Mouse (Mus musculus): ENCODE data around the gene Dlgap1. TPM values are rescaled to one million over a fixed set of nuclear protein-coding genes. Genes with fewer than 3 reads are reported as not detected.
A peak's percentile ranks its signal among the peaks of the same experiment; 100 is the strongest.

Dlgap1 gene
- polyA plus RNA-seq, 1 experiment from 2014 or later, result 0.50 TPM

DNA sequence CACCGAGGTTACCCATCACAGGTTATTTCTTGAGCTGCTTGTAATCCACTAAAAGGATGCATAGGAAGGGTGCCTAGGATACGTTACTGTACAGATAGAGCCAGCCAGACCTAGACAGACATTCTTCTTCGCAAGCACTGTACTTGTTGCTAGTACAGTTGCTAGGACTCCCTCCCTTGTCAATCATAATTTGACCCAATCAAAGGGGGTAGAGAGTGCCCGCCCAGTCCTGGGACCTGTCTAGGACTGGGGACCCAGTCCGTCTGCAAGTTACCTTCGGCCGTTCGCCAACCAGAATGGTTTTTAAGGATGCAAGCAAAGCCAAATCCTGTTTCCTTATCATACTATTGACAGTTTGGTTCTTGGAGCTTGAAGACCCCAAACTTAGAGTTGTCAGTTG lies 895.2 kb downstream of the Dlgap1 start:
- no peak overlapping the region for H3K9ac ChIP-seq
- no peak for ATAC-seq (replicated peaks; ENCODE audit: insufficient number of reproducible peaks, insufficient read depth, low FRiP score, low read depth)
- no peaks in the 10 kb centered on the region for H3K36me3 ChIP-seq
- H3K4me1 ChIP-seq (replicated peaks), result no peaks in the 10 kb centered on the region
- no peaks in the 10 kb centered on the region for H3K9me3 ChIP-seq (replicated peaks)
- no peak overlapping the region for H3K4me3 ChIP-seq
- 90% methylated on average over 8 of the region's 8 CpGs for WGBS
- no peak overlapping the region for H3K27ac ChIP-seq
- H3K27me3 ChIP-seq, result no peaks in the 10 kb centered on the region
- no peak overlapping the region for H3K4me2 ChIP-seq

DNA sequence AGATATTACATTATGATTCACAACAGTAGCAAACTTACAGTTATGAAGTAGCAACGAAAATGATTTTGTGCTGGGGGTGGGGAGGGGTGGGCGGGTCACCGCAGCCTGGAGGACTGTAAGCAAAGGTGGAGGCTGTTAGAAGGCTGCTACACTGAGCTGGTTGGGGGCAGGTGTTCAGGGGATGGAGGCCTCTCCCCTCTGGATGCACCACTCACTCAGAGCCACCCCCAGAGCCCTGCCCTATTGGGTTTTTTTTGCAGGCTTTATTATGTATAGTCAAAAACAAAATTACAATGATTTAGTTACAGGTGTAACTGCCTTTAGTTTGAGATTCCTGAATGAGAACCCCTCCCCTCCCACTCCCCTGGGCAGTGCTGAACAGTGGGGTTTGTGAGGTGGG lies 895.8 kb downstream of the Dlgap1 start:
- no peak overlapping the region for H3K9ac ChIP-seq
- 78% methylated on average over 3 of the region's 3 CpGs for WGBS
- no peak overlapping the region for H3K27ac ChIP-seq
- no peak for ATAC-seq (replicated peaks; ENCODE audit: insufficient number of reproducible peaks, insufficient read depth, low FRiP score, low read depth)
- no peaks in the 10 kb centered on the region for H3K4me1 ChIP-seq (replicated peaks)
- no peaks in the 10 kb centered on the region for H3K27me3 ChIP-seq
- H3K9me3 ChIP-seq (replicated peaks), result no peaks in the 10 kb centered on the region
- no peaks in the 10 kb centered on the region for H3K36me3 ChIP-seq
- no peak overlapping the region for H3K4me2 ChIP-seq
- no peak overlapping the region for H3K4me3 ChIP-seq

GRCm38 (mm10) chr17:70865060-70865604 lies 896.3 kb downstream of the Dlgap1 start:
- WGBS, result 69% methylated on average over 10 of the region's 10 CpGs
- no peaks in the 10 kb centered on the region for H3K9me3 ChIP-seq (replicated peaks)
- no peak overlapping the region for H3K4me2 ChIP-seq
- H3K9ac ChIP-seq, result no peak overlapping the region
- H3K27me3 ChIP-seq, result no peaks in the 10 kb centered on the region
- no peaks in the 10 kb centered on the region for H3K4me1 ChIP-seq (replicated peaks)
- H3K36me3 ChIP-seq, result no peaks in the 10 kb centered on the region
- no peak overlapping the region for H3K27ac ChIP-seq
- ATAC-seq (replicated peaks; ENCODE audit: insufficient number of reproducible peaks, insufficient read depth, low FRiP score, low read depth), result no peak
- no peak overlapping the region for H3K4me3 ChIP-seq

- no peaks in the 10 kb centered on the region for H3K27me3 ChIP-seq
- no peak overlapping the region for H3K4me2 ChIP-seq
- H3K4me3 ChIP-seq, result no peak overlapping the region
- no peak overlapping the region for H3K9ac ChIP-seq
- no peaks in the 10 kb centered on the region for H3K4me1 ChIP-seq (replicated peaks)
- 79% methylated on average over 5 of the region's 5 CpGs for WGBS
- H3K9me3 ChIP-seq (replicated peaks), result no peaks in the 10 kb centered on the region
- ATAC-seq (replicated peaks; ENCODE audit: insufficient number of reproducible peaks, insufficient read depth, low FRiP score, low read depth), result no peak
- no peaks in the 10 kb centered on the region for H3K36me3 ChIP-seq
- no peak overlapping the region for H3K27ac ChIP-seq
Measured at GRCm38 (mm10) chr17:70866029-70866428, 897.2 kb downstream of the Dlgap1 start.

- Histone ChIP-seq H3K4me1 (replicated peaks) (no peaks in the 10 kb centered on the region), H3K27ac (no peak overlapping the region), H3K36me3 (no peaks in the 10 kb centered on the region), H3K27me3 (no peaks in the 10 kb centered on the region), H3K4me2 (no peak overlapping the region), H3K4me3 (no peak overlapping the region), H3K9ac (no peak overlapping the region), H3K9me3 (replicated peaks) (no peaks in the 10 kb centered on the region)
- no peak for ATAC-seq (replicated peaks; ENCODE audit: insufficient number of reproducible peaks, insufficient read depth, low FRiP score, low read depth)
- WGBS, result 83% methylated on average over 6 of the region's 6 CpGs
Measured at GRCm38 (mm10) chr17:70866538-70867114, 897.8 kb downstream of the Dlgap1 start.

- Histone ChIP-seq H3K9ac (no peak overlapping the region), H3K9me3 (replicated peaks) (no peaks in the 10 kb centered on the region), H3K4me1 (replicated peaks) (peaks cover 7% of the 10 kb centered on the region), H3K27me3 (no peaks in the 10 kb centered on the region), H3K36me3 (no peaks in the 10 kb centered on the region), H3K4me3 (no peak overlapping the region), H3K27ac (no peak overlapping the region), H3K4me2 (no peak overlapping the region)
- 72% methylated on average over 5 of the region's 5 CpGs for WGBS
- no peak for ATAC-seq (replicated peaks; ENCODE audit: insufficient number of reproducible peaks, insufficient read depth, low FRiP score, low read depth)
Measured at GRCm38 (mm10) chr17:70868577-70869229, 899.8 kb downstream of the Dlgap1 start.

DNA sequence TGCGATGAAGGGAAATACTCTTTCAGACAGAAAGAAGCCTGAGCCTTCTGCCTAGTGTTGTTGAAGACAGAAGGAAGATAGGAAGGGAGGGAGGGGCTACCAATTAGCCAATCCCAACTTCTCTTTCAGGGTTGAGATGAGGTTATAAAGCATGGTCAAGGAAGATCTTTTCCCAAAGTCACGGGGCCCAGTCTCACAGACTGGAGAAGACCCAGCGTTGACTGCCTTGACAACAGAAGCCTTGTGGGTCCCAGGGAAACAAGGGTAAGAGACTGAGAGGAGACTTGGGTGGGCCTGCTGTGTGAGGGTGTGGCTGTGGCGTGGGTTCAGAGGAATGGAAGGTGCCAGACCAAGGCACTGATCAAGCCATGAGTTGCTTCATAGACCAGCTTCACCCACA lies 901.7 kb downstream of the Dlgap1 start:
- Histone ChIP-seq H3K36me3 (no peaks in the 10 kb centered on the region), H3K4me3 (no peak overlapping the region), H3K27ac (no peak overlapping the region), H3K9ac (no peak overlapping the region), H3K4me1 (replicated peaks) (peaks cover 7% of the 10 kb centered on the region), H3K9me3 (replicated peaks) (no peaks in the 10 kb centered on the region), H3K27me3 (no peaks in the 10 kb centered on the region), H3K4me2 (no peak overlapping the region)
- no peak for ATAC-seq (replicated peaks; ENCODE audit: insufficient number of reproducible peaks, insufficient read depth, low FRiP score, low read depth)
- WGBS, result 82% methylated on average over 4 of the region's 4 CpGs

MicroRNAs encoded within 50 kb of the gene (microRNA counts, 519-probe panel; counts per million panel counts)
- microRNA mmu-miR-1195, result 1,645 counts per million, percentile 10 among the panel's probes with 10 or more counts

Small RNA genes within 50 kb of the gene (microRNA-seq; reads per million reads assigned to microRNA genes)
- gene Mir1195, result not detected

All from heart, embryonic 15.5 days (tissue).